Mouse (Mus musculus) brown adipose tissue, adult 24 weeks (tissue): ENCODE data around the gene Reep3. TPM values are rescaled to one million over a fixed set of nuclear protein-coding genes. Genes with fewer than 3 reads are reported as not detected.
A peak's percentile ranks its signal among the peaks of the same experiment; 100 is the strongest.

ENCODE experiments used
- H3K27ac ChIP-seq: fragments of 200-500 bp; replicated peaks from 2 replicates; pipeline ENCODE4 v1.5.1; 2012; ENCODE audit warnings: low read depth, mild to moderate bottlenecking, low read length
- H3K4me1 ChIP-seq: fragments of 200-500 bp; 2 replicates; pipeline ENCODE4 v1.6.1; 2012; ENCODE audit warnings: low read length, mixed read lengths; ENCODE audit not compliant: control insufficient read depth, insufficient read depth, insufficient read length
- H3K4me3 ChIP-seq: fragments of 200-500 bp; 2 replicates; pipeline ENCODE4 v1.5.1; 2012; ENCODE audit warnings: low read depth, mild to moderate bottlenecking, low read length, moderate library complexity; ENCODE audit not compliant: insufficient read depth
- polyA plus RNA-seq: library from polyadenylated mRNA; stranded (reverse); fragments of >200 nt; gene quantifications from 2 replicates; pipeline ENCODE4 v1.2.4, GENCODE M21; 2012; ENCODE audit not compliant: missing spikeins, insufficient read depth, insufficient read length

Reep3 gene
- polyA plus RNA-seq, 1 experiment: 42.6 TPM

DNA sequence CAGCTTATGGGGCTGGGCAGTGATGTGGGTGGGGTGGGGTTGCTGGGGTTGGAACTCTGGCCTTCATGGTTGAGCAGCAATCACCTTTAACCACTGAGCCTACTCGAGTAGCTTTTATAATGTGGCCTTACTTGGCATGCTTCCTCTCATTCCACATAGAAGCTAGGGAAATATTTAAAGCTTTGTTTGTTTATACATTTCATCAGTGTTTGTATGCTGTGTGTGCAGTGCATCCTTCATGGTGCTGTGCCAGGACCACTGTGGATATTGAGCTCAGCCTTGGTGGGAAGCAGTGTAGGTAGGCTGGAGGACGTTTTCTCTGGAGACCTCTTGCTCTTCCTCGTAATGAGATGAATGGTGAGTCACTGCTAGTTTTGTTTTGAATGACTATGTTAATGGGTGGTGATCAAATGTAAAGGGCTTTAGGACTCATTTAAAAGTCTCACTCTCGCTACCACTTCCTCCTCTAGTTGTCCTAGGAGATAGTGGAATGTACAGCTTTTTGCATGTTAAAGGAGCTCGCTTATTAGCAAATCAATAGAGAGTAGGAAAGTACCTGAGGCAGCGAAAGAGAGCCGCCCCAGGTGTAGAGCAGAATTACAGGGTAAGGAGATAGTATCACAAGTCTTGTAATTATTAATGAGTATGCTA lies 3.4 kb upstream of the Reep3 start:
- Histone ChIP-seq H3K27ac (no peak overlapping the region), H3K4me3 (no peak overlapping the region), H3K4me1 (peaks cover 56% of the 10 kb centered on the region)

DNA sequence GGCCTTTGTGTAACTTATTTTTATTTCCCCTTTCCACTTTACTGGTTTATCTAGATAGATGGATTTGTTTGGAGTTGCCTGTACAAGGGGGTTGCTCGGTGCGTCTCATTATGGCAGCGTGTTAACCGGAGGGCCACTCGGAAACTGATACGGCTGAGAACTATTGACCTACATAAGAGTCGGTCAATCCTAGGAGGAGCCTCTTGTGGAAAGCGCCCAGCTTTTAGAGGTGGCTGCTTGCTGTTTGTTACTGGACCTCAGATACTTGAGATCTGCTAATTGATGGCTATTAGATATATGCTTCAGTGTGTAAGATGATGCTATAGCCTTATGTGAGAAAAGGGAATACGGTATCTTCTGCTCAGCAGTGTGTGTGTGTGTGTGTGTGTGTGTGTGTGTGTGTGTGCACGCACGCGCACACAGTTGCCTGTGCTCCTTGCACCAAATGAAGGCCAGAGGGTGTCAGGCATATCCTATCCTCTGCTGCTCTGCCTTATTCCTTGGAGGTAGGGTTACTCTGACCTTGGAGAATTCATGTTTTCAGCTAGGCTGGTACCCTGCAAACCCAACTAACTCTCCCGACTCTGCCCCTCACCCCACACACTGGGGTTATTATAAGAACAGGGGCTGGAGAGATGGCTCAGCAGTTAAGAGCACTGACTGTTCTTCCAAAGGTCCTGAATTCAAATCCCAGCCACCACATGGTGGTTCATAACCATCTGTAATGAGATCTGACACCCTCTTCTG lies 2.6 kb upstream of the Reep3 start:
- H3K4me3 ChIP-seq: no peak overlapping the region
- no peak overlapping the region for H3K27ac ChIP-seq
- peaks cover 49% of the 10 kb centered on the region for H3K4me1 ChIP-seq

DNA sequence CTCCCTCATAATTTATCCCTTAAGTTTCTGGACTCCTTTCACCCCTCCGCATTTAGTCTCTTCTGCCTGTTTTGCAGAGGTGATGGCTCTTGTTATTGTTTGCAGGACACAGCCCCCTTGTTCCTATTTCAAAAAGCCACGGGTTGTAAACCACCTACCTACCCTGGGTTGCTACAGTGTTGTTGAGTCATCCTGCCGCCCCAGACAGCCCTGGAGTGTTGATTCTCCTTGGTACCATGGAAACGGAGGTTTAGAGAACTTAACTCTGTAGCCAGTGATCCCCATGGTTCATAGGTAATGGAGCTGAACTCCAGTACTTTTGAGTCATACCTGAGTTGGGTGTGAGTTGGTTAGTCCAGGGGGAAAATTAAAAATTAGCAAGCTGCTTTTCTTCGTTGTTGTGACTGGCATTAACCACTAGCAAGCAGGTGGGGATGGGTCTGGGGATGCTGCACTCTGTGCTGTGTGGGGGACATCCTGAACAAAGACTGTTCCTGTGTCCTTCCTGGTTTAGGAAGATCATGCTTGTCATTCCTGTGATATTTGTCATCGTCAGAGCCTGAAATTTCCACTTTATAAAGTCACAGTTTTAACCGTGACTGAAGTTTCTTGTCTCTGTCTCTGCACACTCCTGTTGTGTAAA lies 1.8 kb upstream of the Reep3 start:
- no peak overlapping the region for H3K27ac ChIP-seq
- H3K4me3 ChIP-seq: no peak overlapping the region; the same call in 1 of the 2 replicates

DNA sequence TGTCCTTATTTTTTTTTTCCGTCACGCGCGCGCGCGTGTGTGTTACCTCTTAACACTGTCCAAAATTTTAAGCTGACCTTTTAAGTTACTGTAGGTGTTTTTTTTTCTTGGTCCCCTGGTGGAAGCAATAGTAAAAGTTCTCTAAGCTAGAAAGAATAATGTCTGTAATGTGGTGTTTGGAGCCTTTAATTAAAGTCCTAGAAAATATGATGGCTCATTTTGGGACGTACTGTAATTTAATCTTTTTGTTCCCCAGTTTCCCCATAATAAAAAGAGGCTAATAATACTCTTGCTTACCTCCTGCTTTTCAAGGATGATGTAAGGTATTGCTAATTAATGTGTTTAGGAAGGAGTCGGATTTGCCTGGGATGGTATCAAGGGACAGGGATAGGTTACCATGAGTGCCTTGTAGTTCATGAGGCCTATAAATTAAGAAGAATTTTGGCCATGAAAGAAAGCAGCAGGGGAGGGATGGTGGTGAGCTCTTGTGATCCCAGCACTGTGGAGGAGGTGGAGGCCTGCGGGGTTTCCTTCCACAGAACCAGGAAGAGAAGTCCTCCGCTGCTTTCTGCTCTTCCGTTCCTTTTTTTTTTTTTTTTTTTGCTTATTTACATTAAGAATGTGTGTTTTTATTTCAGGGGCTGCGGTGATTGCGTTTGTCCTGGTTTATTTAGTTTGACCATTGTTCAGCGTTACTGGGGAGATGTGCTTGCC lies 849 bp upstream of the Reep3 start:
- Histone ChIP-seq H3K4me3 (peak overlapping the region; percentile 100), H3K4me1 (peaks cover 34% of the 10 kb centered on the region), H3K27ac (peak overlapping the region; percentile 78)

More for the DNA sequence above, 1.8 kb upstream of the Reep3 start:
- peaks cover 41% of the 10 kb centered on the region for H3K4me1 ChIP-seq

DNA sequence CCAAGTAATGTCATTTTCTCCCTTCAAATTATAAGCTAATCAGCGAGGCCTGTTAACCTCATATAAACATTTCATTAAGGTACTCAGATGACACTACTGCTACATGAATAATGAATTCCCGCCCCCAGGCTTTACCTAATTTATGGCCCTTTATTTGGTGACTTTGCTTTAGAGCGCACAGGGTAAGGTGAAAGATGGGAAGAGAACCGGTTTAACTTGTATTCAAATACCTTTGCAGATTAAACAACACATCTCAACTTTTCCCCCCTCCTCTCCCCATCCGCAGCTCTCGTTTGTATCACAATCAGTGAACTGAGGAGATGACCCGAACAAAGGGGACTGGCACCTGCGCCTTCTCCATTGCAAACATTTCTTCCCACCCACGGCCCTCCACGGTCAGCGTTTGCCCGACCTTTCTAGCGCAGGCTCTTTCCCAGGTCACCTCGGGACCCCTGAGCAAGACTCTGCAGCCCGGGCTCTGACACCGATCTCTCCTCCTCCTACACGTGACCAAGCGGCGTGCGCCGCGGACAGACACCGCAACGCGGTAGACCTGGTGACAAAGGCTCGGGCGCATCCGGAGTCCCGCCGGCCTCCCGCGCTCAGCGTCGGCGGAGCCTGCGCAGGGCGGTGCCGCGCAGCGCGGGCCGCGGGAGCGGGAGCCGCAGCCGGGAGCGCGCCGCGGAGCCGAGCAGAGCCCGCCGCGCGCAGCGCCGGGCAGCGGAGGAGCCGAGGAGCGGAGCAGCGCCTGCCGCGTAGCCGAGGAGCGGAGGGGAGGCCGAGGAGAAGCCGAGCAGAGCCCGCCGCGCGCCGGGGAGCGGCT lies 736 bp downstream of the Reep3 start, which contains the start of gene Jmjd1c:
TSS of gene Jmjd1c (plus strand) at position 328 of the 823 bp plus-strand sequence.
- Histone ChIP-seq H3K4me1 (peaks cover 22% of the 10 kb centered on the region), H3K27ac (peak within 1 kb of the TSS; percentile 96), H3K4me3 (peak within 1 kb of the TSS; percentile 100)

DNA sequence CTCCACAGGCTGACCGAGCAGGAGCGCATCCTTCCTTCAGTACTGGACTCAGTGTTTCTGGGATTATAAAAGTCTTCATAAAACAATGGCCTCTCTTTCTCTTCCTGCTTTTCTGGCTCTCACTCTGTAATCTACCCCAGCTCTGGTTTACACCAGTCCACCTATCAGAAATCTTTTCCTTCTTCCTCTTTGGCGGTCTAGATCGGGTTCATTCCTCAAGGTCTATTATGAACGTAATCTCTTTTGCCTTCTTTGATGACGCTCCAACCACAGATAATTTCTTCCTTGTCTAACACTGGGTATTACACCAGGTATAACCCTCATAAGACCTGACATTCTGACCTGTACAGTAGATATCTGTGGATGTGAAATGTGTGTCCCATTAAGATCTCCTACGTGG lies 1.8 kb downstream of the Reep3 start:
- Histone ChIP-seq H3K4me3 (no peak overlapping the region), H3K4me1 (peaks cover 18% of the 10 kb centered on the region), H3K27ac (no peak overlapping the region)

DNA sequence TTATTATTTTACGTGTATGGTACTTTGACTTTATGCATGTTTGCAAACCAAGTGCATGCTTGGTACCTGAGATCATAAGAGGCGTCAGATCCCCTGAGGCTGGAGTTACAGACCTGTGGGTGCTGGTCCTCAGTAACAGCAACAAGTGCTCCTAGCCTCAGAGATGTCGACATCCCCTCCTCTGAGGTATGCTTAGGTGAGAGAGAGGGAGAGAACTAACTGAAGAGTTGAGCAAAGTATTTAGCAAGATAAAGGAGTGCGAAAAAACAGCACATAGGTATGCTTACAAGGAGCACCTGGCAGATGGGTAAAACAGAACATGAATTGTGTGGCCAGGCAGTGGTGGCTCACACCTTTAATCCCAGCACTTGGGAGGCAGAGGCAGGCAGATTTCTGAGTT lies 6.1 kb downstream of the Reep3 start:
- no peaks in the 10 kb centered on the region for H3K4me1 ChIP-seq
- H3K4me3 ChIP-seq: no peak overlapping the region

DNA sequence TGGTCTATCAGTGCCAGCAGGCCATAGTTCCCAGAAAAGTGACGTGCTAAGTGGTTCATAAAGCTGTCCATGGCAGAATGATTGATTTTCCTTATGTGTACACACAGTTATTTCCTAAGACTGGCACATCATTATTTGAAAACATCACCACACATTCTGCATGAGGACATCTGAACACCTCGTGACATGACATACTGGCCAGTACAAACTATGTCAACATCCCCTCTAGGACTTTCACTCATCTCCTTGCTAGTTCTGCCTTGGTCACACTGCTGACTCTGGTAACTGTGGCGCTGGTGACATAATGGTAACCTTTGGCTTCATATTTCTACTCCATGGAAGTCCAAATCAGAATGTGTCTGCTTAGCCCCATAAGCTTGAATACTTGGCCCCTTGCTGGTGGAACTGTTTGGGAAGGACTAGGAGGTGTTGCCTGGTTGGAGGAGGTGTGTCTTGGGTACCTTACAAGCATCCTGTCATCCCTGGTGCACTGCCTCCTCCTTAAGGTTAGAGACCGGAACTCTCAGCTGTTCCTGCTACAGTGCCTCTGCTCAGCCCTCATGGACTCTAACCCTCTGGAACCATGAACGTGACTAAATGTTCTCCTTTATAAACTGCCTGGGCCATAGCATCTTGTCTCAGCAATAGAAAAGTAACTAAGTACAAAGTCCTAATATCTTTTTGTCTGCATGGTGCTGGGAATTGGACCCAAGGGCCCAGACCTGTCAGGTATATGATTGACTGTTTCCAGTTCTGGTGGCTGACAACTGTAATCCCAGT lies 9.1 kb downstream of the Reep3 start:
- peaks cover 3% of the 10 kb centered on the region; the same call in 1 of the 2 replicates for H3K4me1 ChIP-seq
- H3K27ac ChIP-seq: no peak overlapping the region
- no peak overlapping the region for H3K4me3 ChIP-seq

More for the DNA sequence above, 6.1 kb downstream of the Reep3 start:
- H3K27ac ChIP-seq: no peak overlapping the region

DNA sequence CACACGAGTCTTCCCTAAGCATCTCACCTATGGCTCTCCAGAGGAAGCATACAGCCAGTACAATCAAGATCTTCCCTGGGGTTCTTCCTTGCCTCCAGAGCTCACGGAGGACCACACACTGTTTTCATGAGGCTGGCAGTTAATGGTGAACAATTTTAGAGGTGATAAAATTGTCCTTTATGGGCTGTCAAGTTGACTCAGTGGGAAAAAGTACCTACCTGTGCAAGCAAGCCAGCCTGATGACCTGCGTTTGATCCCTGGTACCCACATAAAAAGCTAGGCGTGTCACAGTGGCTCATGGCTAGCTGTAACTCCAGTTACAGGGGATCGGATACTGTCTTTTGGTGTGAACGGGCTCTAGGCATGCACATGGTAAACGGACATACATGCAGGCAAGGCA lies 10.8 kb downstream of the Reep3 start:
- no peak overlapping the region for H3K27ac ChIP-seq
- no peak overlapping the region for H3K4me3 ChIP-seq
- peaks cover 5% of the 10 kb centered on the region; the same call in 1 of the 2 replicates for H3K4me1 ChIP-seq

DNA sequence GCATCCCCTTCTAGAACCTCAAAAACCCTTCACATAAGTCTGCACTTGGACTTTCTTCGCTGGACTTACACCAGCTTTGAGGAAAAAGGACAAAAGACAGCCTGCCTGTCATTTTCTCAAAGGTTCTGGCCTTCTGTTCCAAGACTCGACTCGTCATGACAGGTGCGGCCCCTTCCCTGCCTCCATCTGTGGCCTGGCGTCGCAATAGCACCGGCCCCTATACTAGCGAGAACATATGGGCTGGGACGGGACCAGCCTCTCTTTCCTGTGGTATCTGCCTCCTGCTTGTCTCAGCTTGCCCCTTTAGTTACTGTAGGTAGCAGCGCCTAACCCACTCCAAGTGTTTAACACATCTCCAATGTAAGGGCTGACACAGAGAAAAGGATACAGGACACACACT lies 11.6 kb downstream of the Reep3 start:
- no peak overlapping the region for H3K27ac ChIP-seq
- H3K4me3 ChIP-seq: no peak overlapping the region
- peaks cover 7% of the 10 kb centered on the region; the same call in 1 of the 2 replicates for H3K4me1 ChIP-seq

DNA sequence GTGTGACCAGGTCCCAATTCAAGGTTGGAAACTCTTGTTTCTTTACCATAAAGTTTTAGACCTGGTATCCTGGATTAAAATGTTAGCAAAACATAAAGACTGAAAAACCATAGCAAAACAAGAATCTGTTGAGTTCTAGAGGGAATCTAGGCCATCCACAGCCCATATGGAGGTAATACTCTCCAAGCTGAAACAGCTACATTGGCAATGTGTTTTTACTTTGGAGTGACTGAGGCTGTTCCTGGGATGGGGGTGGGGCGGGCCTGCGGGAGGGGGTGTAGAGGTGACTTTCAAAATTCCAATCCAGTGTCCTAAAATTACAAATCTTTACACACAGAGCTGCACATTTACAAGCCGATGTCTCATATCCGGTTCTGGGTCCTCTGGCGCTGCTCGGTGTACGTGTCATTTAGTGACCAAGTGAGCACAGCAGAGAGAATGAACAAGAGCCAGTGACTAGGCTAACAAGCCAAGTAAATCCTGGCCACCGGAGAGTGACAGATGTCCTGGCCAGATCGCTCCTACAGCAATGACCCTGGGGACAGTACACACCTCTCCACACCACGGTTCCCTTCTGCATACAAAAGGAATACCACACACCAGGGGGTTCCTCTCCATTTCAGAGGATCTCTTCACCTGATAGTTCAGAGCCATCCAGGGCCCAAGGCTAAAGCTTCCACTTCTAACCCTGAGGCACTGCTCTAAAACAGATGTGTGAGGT lies 13.1 kb downstream of the Reep3 start:
- peaks cover 9% of the 10 kb centered on the region for H3K4me1 ChIP-seq
- no peak overlapping the region for H3K4me3 ChIP-seq
- H3K27ac ChIP-seq: no peak overlapping the region

DNA sequence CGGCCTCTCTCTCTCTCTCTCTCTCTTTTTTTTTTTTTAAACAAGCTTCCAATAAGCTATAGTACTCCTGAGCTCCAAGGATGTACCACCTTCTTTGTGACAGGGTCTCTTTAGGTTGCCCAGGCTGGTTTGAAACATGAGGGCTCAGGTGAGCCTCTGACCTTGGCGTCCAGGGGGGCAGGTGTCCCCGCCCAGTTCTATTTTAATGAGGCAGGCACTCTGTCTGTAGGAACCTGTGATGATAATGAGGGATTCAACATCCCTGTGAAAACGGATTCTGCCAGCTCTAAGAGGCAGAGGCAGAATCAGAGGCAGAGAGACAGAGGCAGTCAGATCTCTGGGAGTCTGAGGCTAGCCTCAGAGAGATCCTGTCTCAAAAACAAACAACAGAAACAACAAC lies 14.2 kb downstream of the Reep3 start:
- Histone ChIP-seq H3K4me1 (peaks cover 9% of the 10 kb centered on the region), H3K27ac (no peak overlapping the region), H3K4me3 (no peak overlapping the region)

DNA sequence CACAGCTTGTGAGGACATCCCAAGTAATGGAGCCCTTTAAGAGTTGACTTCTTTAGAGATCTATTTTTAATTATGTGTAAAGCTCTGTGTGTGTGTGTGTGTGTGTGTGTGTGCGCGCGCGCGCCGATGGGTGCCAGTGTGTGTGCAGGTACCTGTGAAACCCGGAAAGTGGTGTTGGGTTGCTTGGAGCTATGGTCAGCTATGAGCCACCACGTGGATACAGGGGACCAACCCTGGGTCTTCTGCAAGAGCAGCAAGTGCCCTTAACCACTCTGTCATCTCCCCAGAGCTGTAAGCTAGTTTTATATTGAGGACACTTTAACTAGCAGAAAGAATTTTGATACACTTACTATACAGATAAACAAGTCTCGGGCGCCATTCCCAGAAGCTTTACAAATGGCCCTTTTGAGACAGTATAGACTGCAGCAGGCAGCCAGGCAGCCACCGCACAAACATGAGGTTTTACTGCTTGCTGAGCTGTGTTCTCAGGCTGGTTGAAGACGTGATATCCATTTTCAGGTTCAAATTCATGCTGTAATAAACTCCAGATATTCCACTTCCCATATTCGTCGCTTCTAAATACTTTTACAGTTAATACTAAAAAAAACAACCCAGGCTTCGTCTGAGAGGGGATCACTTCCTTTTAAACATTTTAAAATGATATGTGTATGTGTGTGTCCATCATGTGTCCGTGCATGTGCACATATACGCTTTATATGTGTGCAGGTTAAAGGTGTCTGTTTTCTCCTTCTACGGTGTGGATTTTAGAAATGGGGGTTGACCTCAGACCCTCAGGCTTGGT lies 15.3 kb downstream of the Reep3 start:
- no peak overlapping the region for H3K4me3 ChIP-seq
- no peak overlapping the region for H3K27ac ChIP-seq
- H3K4me1 ChIP-seq: peaks cover 9% of the 10 kb centered on the region
